Mouse (Mus musculus) myocyte (in vitro differentiated cells): ENCODE data around the gene Clnk.

Source experiments
- MAX ChIP-seq: IDR thresholded peaks from one replicate; pipeline ENCODE4 v1.6.1; 2011; ENCODE audit warnings: low read depth, mild to moderate bottlenecking, control low read depth
- POLR2A ChIP-seq: IDR thresholded peaks from one replicate; pipeline ENCODE4 v1.6.1; 2011; ENCODE audit warnings: low read depth, mild to moderate bottlenecking, control low read depth, moderate library complexity; ENCODE audit not compliant: insufficient read length
- POLR2AphosphoS2 ChIP-seq: IDR thresholded peaks from one replicate; pipeline ENCODE4 v1.6.1; 2011; ENCODE audit warnings: low read depth, control low read depth; ENCODE audit not compliant: insufficient read length

DNA sequence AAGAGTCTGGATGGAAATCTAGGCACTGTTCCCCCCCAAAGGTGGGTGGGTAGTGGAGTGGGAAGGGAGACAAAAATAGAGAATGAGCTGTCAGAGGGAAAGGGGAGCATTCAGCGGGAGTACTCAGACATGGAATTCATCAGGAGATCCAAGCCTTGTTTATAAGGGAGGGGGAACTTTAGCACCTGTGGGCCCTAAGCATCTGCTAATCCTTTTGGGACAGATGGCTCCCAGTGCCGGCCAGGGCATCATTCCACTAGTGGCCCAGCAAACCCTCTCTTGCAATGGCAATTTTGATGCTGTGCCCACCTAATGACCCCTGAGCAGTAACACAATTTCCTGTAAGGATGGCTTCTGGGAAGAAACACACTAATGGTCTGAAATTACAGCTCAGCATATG, 5.0 kb downstream of the Clnk start:
- no peak for TF ChIP-seq POLR2AphosphoS2
- TF ChIP-seq POLR2A = no peak
- TF ChIP-seq MAX = no peak
